Mouse (Mus musculus): Measurements from ENCODE around the gene Lrmda. TPM values are rescaled to one million over a fixed set of nuclear protein-coding genes. Genes with fewer than 3 reads are reported as not detected.

The Lrmda gene
- polyA plus RNA-seq, 1 experiment, result not detected

DNA sequence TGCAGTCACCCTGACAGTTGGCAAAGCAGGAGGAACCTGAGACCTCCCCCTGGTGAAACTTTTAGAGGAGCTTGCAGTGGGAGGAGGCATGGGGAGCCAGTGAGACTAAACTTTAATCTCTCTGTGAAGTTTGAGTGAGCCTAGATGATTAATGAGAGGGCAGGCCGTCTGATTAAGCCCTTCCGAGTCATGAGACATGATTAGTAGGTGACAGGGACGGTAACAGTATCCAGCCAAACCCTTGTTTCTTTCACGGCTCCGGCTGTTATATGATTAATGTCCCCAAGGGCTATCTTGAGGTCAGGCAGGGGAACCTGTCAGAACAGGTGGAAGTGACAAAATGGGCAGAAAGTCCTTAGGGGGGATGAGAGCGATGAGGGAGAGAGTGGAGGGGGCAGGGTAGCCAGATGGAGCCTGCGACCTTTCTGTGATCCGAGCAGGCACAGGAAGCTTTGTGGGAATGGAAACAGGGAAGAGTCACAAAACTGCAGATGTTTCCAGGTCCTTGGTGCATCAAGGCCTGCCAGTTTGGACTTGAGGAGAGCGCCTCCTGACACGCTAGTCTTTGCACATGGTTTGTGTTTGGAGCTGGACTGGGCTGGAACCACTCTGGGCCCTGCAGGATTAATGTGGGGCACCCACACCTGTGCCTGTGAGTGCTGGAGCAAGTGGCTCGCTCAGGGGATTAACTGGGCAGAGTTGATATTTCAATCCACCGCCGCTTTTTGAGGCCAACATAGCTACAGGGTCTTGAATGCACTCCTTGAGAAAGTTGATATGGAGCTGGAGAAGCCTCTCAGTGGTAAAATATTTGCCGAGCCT lies 631.8 kb downstream of the Lrmda start:
- Histone ChIP-seq H3K4me1 (ENCODE audit: control insufficient read depth, insufficient read depth, low read length) (peaks cover 5% of the 10 kb centered on the region; the same call in 1 of the 2 replicates), H3K4me3 (ENCODE audit: insufficient read depth, low read length) (no peak overlapping the region)

DNA sequence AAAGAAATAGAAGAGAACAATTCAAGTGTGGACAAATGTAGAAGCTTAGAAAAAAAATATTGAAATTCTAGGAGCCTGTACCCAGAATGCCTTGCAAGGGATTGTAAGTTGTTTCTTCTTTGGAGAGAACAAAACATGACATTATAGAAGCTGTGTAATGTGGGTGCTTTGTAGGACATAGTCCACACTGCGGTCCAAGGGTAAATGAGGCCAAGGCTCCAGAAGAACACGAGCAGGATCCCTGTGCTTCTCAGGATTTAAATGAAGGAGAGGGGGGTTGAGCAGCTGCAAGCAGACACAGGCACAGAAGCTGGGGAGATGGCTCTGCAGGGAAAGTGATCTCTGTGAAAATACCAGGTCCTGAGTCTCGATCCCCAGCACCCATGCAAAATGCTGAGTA lies 643.0 kb downstream of the Lrmda start:
- Histone ChIP-seq H3K4me1 (ENCODE audit: control insufficient read depth, insufficient read depth, low read length) (peaks cover 4% of the 10 kb centered on the region; the same call in 1 of the 2 replicates), H3K4me3 (ENCODE audit: insufficient read depth, low read length) (no peak overlapping the region), H3K27ac (ENCODE audit: insufficient read depth, low read length) (no peak overlapping the region)
- TF ChIP-seq POLR2A (IDR thresholded peaks at IDR 0.05; ENCODE audit: low read depth, low read length) (no peak), CTCF (IDR thresholded peaks at IDR 0.05; ENCODE audit: borderline replicate concordance, insufficient read depth, low read length) (no peak)

More for the DNA sequence above, 631.8 kb downstream of the Lrmda start:
- no peak overlapping the region for H3K27ac ChIP-seq (ENCODE audit: insufficient read depth, low read length)
- TF ChIP-seq POLR2A (IDR thresholded peaks at IDR 0.05; ENCODE audit: low read depth, low read length), result no peak
- no peak for TF ChIP-seq CTCF (IDR thresholded peaks at IDR 0.05; ENCODE audit: borderline replicate concordance, insufficient read depth, low read length)

DNA sequence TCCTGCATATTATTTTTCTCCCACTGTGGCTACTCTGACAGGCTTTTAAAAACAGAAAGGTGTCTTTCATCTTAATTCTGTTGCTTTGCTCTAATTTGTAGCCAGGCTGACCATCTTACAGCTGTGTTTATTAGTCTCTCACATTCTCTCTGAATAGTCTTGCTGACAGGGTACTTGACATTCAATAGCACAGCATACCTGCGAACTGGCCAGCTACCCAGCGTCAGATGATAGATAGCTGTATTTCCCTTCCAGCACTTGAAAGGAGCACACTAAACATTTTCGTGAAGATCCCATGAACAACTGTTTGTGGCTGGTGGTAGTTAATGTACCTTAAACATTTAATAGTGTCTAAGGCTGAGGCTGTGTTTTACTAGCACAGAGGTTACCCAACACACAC lies 646.9 kb downstream of the Lrmda start:
- no peak overlapping the region for H3K27ac ChIP-seq (ENCODE audit: insufficient read depth, low read length)
- H3K4me3 ChIP-seq (ENCODE audit: insufficient read depth, low read length), result no peak overlapping the region
- H3K4me1 ChIP-seq (ENCODE audit: control insufficient read depth, insufficient read depth, low read length), result peaks cover 3% of the 10 kb centered on the region; the same call in 1 of the 2 replicates
- TF ChIP-seq POLR2A (IDR thresholded peaks at IDR 0.05; ENCODE audit: low read depth, low read length) (no peak), CTCF (IDR thresholded peaks at IDR 0.05; ENCODE audit: borderline replicate concordance, insufficient read depth, low read length) (no peak)

DNA sequence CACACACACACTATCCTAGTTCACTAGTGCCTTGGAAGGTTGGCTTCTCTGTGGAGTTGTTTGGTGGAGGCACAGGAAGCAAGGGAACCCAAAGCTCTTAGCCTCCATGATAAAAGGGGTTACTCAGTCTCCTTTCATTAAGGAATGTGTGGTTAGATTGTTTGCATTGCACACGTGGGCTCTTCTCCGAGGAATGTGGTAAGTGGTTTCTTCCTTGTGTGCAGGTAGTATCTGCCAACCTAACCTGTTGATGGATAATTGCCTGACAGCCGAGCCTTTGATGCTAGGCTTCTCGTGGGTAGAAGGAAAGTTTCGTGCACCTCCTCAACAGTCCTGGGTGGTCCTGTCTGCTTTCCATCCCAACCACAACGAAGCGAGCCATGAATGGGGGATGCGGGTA lies 648.8 kb downstream of the Lrmda start:
- Histone ChIP-seq H3K4me3 (ENCODE audit: insufficient read depth, low read length) (no peak overlapping the region), H3K4me1 (ENCODE audit: control insufficient read depth, insufficient read depth, low read length) (no peaks in the 10 kb centered on the region), H3K27ac (ENCODE audit: insufficient read depth, low read length) (no peak overlapping the region)
- TF ChIP-seq CTCF (IDR thresholded peaks at IDR 0.05; ENCODE audit: borderline replicate concordance, insufficient read depth, low read length) (no peak), POLR2A (IDR thresholded peaks at IDR 0.05; ENCODE audit: low read depth, low read length) (no peak)

DNA sequence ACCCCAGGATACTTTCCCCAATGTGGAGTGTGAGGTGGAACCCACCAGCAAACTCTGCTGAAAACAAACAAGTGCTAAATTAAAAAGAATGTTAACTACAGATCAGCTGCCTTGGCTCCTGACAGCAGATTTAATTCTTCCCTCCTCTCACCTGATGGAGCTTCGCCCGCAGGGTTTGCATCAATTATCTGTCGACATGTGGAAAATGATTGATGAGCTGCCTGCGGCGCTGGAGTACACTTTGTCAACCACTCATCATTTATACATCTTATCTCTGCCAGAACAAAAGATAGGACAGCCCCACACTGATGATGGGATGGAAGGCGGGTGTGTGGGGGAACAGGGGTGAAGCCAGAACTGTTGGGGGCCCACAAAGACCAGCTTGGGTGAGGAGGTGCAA lies 649.2 kb downstream of the Lrmda start:
- TF ChIP-seq CTCF (IDR thresholded peaks at IDR 0.05; ENCODE audit: borderline replicate concordance, insufficient read depth, low read length) (no peak), POLR2A (IDR thresholded peaks at IDR 0.05; ENCODE audit: low read depth, low read length) (no peak)
- H3K4me3 ChIP-seq (ENCODE audit: insufficient read depth, low read length), result no peak overlapping the region
- H3K4me1 ChIP-seq (ENCODE audit: control insufficient read depth, insufficient read depth, low read length), result no peaks in the 10 kb centered on the region
- H3K27ac ChIP-seq (ENCODE audit: insufficient read depth, low read length), result no peak overlapping the region

DNA sequence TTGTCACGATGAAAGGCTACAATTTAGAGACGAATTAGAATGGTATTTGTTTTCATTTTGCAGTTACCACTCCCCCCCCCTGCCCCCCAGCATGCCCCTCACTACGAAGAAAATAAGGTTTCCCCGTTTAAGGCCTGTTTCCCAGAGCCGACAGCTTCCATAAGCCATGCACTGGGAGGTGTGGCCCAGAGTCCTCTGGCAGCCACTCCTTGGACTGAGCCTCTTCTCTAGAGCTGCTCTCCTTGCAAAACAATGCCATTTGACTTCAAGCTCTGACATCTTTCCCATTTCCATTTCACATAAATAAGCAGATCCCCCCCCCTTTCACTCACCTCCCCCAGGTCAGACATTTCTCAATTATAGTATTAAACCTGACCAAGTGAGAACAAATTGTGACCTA lies 654.1 kb downstream of the Lrmda start:
- H3K4me3 ChIP-seq (ENCODE audit: insufficient read depth, low read length), result no peak overlapping the region
- TF ChIP-seq POLR2A (IDR thresholded peaks at IDR 0.05; ENCODE audit: low read depth, low read length) (no peak), CTCF (IDR thresholded peaks at IDR 0.05; ENCODE audit: borderline replicate concordance, insufficient read depth, low read length) (no peak)
- H3K4me1 ChIP-seq (ENCODE audit: control insufficient read depth, insufficient read depth, low read length), result no peaks in the 10 kb centered on the region
- H3K27ac ChIP-seq (ENCODE audit: insufficient read depth, low read length), result no peak overlapping the region

DNA sequence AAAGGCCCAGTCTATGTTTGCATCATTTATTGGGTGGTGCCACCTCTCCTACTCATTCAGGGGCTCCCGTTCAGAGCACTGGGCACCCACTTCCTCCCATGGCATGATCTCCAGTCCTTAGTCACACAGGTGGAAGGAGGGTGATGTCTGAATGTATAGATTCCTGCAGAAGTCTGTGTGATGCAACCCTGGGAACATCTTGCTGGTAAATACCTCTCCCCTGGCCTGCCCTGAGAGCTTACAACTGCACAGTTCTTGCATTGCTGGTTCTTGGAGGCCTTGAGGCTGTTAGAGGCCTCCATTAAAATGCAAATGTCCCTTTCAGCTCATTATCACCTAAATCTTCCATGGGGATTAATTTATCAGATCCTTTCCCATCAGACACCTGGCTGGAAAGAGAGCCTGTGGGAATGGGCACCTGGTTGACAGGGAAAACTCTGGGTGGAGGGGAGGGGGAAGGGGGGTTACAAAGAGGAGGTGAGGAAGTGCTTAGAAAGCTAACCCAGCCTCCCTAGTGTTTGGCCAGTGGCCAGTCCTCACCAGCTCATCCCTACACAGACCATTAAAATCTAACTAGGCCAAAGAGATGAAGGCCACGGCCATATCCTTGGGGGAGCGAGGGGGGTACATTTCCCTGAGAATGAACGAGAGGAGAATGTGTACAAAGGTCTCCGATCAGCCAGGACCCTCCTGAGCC lies 659.6 kb downstream of the Lrmda start:
- H3K27ac ChIP-seq (ENCODE audit: insufficient read depth, low read length), result no peak overlapping the region
- no peak for TF ChIP-seq POLR2A (IDR thresholded peaks at IDR 0.05; ENCODE audit: low read depth, low read length)
- no peak for TF ChIP-seq CTCF (IDR thresholded peaks at IDR 0.05; ENCODE audit: borderline replicate concordance, insufficient read depth, low read length)
- H3K4me1 ChIP-seq (ENCODE audit: control insufficient read depth, insufficient read depth, low read length), result no peaks in the 10 kb centered on the region
- H3K4me3 ChIP-seq (ENCODE audit: insufficient read depth, low read length), result no peak overlapping the region

DNA sequence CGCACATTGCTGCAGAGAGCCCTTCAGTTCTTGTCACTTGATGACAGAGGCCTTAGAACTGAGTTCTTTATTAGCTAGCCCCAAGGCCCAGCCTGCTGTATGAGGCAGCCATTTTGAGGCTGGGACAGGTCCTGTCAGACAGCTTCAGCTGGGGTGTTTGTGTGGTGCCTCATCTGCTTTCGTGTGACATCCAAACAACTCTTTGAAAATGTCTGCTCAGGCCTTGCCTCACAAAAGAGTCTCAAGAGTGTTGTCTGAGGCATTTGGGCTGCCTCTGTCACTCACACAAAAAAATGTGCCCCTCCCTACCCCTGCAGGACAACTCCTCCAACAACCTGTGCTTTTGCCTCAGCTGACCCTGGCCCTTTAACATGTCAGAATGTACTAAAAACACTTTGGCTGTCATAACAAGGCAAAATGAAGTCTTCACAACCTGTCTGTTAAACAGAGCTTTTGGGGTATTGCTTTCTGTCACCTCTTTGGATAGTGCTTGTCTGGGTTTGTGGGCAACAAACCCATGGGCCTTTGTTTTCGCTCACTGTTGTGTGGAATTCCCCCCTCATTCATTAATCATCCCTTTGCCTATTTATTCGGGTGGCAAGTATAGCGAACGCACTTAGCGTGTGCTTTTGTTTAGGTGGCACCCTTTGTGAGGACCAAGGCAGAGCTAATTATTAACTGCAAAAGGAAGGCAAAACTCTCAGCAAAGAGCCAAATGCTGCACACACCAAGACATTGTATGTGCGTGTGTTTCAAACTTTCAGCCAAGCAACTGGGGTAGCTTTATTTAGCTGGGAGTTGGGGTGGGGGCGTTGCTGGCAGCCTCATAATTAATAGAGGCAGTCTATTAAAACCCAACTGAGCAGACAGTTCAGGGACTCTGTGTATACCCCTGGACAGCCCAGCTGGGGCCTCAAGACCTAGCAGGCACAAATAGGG lies 660.5 kb downstream of the Lrmda start:
- no peak overlapping the region for H3K27ac ChIP-seq (ENCODE audit: insufficient read depth, low read length)

DNA sequence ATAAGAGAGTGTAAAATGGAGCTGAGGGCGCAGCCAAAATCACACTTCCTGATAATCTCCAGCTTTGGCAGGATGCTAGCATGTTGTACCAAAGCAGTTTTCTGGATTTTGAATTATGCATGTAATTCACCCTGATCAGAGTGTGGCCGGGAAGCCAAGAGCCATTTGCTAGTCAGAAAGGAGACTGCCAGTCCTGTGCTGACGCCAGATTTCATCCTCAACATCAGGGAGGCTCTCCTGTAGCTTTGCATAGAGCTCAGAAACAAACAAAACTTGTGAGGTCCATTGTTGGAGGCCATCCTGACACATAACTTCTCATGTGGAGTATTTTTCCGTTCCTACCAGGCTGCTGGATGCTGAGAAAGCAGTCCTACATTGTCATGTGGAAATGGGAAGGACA lies 667.4 kb downstream of the Lrmda start:
- H3K4me1 ChIP-seq (ENCODE audit: control insufficient read depth, insufficient read depth, low read length), result no peaks in the 10 kb centered on the region; the same call in 1 of the 2 replicates
- H3K27ac ChIP-seq (ENCODE audit: insufficient read depth, low read length), result no peak overlapping the region
- no peak for TF ChIP-seq CTCF (IDR thresholded peaks at IDR 0.05; ENCODE audit: borderline replicate concordance, insufficient read depth, low read length)
- no peak for TF ChIP-seq POLR2A (IDR thresholded peaks at IDR 0.05; ENCODE audit: low read depth, low read length)
- H3K4me3 ChIP-seq (ENCODE audit: insufficient read depth, low read length), result no peak overlapping the region

More for the DNA sequence above, 660.5 kb downstream of the Lrmda start:
- Histone ChIP-seq H3K4me1 (ENCODE audit: control insufficient read depth, insufficient read depth, low read length) (no peaks in the 10 kb centered on the region), H3K4me3 (ENCODE audit: insufficient read depth, low read length) (no peak overlapping the region)
- TF ChIP-seq POLR2A (IDR thresholded peaks at IDR 0.05; ENCODE audit: low read depth, low read length) (no peak), CTCF (IDR thresholded peaks at IDR 0.05; ENCODE audit: borderline replicate concordance, insufficient read depth, low read length) (no peak)
